Mouse (Mus musculus): ENCODE data around the gene Gm29776. TPM values are rescaled to one million over a fixed set of nuclear protein-coding genes. Genes with fewer than 3 reads are reported as not detected.

Gm29776 gene
- total and polyA plus RNA-seq, 2 experiments from 2014 or later: 0.31 TPM; not detected in 1

GRCm38 (mm10) chr14:54695042-54695441, 3.6 kb downstream of the Gm29776 start:
- Histone ChIP-seq H3K9me3 (ENCODE audit: low read length) (no peaks in the 10 kb centered on the region), H3K27me3 (ENCODE audit: insufficient read depth, low read length) (no peaks in the 10 kb centered on the region), H3K4me2 (ENCODE audit: low read depth, low read length, poor library complexity, severe bottlenecking) (no peak overlapping the region), H3K4me1 (ENCODE audit: insufficient read depth, low read length) (no peaks in the 10 kb centered on the region), H3K36me3 (ENCODE audit: insufficient read depth, low read length) (peaks cover 13% of the 10 kb centered on the region), H3K27ac (ENCODE audit: low read depth, low read length) (no peak overlapping the region), H3K4me3 (ENCODE audit: low read depth, low read length) (no peak overlapping the region), H3K9ac (replicated peaks; ENCODE audit: low read length, poor library complexity, severe bottlenecking) (no peak overlapping the region)
- TF ChIP-seq CTCF (IDR thresholded peaks at IDR 0.05): no peak
- WGBS: 88% methylated on average over 6 of the region's 6 CpGs
- DNase-seq (ENCODE audit: low spot score) (no peak), ATAC-seq (ENCODE audit: low FRiP score) (no peak)

- ATAC-seq (ENCODE audit: low FRiP score): no peak
- Histone ChIP-seq H3K9me3 (ENCODE audit: low read length) (no peaks in the 10 kb centered on the region), H3K9ac (replicated peaks; ENCODE audit: low read length, poor library complexity, severe bottlenecking) (peak overlapping the region; percentile 54), H3K4me1 (ENCODE audit: insufficient read depth, low read length) (peaks cover 6% of the 10 kb centered on the region; the same call in 1 of the 2 replicates), H3K27ac (ENCODE audit: low read depth, low read length) (no peak overlapping the region), H3K36me3 (ENCODE audit: insufficient read depth, low read length) (peaks cover 24% of the 10 kb centered on the region), H3K4me2 (ENCODE audit: low read depth, low read length, poor library complexity, severe bottlenecking) (peak overlapping the region; percentile 57), H3K27me3 (ENCODE audit: insufficient read depth, low read length) (no peaks in the 10 kb centered on the region), H3K4me3 (ENCODE audit: low read depth, low read length) (peak overlapping the region; percentile 67)
- no peak for DNase-seq (ENCODE audit: low spot score)
- WGBS: 7% methylated on average over 8 of the region's 8 CpGs
- no peak for TF ChIP-seq CTCF (IDR thresholded peaks at IDR 0.05)
These were observed 11.4 kb downstream of the Gm29776 start for GRCm38 (mm10) chr14:54687251-54687650.

GRCm38 (mm10) chr14:54686522-54687143, 12.0 kb downstream of the Gm29776 start, which contains the start of gene Acin1:
Gene Acin1, minus strand, starts transcription at chr14:54686931.
- Histone ChIP-seq H3K9ac (replicated peaks; ENCODE audit: low read length, poor library complexity, severe bottlenecking) (peak within 1 kb of the TSS; percentile 93), H3K4me3 (ENCODE audit: low read depth, low read length) (peak within 1 kb of the TSS; percentile 67), H3K4me1 (ENCODE audit: insufficient read depth, low read length) (peaks cover 6% of the 10 kb centered on the region; the same call in 1 of the 2 replicates), H3K27me3 (ENCODE audit: insufficient read depth, low read length) (no peaks in the 10 kb centered on the region), H3K27ac (ENCODE audit: low read depth, low read length) (peak within 1 kb of the TSS; percentile 96), H3K4me2 (ENCODE audit: low read depth, low read length, poor library complexity, severe bottlenecking) (peak within 1 kb of the TSS; percentile 65), H3K9me3 (ENCODE audit: low read length) (no peaks in the 10 kb centered on the region), H3K36me3 (ENCODE audit: insufficient read depth, low read length) (peaks cover 24% of the 10 kb centered on the region)
- under 1% methylated on average over 44 of the region's 44 CpGs for WGBS
- ATAC-seq (ENCODE audit: low FRiP score) (peak; percentile 98), DNase-seq (ENCODE audit: low spot score) (peak; percentile 100)
- TF ChIP-seq CTCF (IDR thresholded peaks at IDR 0.05): no peak

- Histone ChIP-seq H3K4me3 (ENCODE audit: low read depth, low read length) (peak within 1 kb of the TSS; percentile 67), H3K27ac (ENCODE audit: low read depth, low read length) (peak within 1 kb of the TSS; percentile 96), H3K9me3 (ENCODE audit: low read length) (no peaks in the 10 kb centered on the region), H3K36me3 (ENCODE audit: insufficient read depth, low read length) (peaks cover 24% of the 10 kb centered on the region), H3K4me1 (ENCODE audit: insufficient read depth, low read length) (peaks cover 6% of the 10 kb centered on the region; the same call in 1 of the 2 replicates), H3K27me3 (ENCODE audit: insufficient read depth, low read length) (no peaks in the 10 kb centered on the region), H3K4me2 (ENCODE audit: low read depth, low read length, poor library complexity, severe bottlenecking) (peak within 1 kb of the TSS; percentile 65), H3K9ac (replicated peaks; ENCODE audit: low read length, poor library complexity, severe bottlenecking) (peak within 1 kb of the TSS; percentile 93)
- ATAC-seq (ENCODE audit: low FRiP score) (peak; percentile 78), DNase-seq (ENCODE audit: low spot score) (peak; percentile 91)
- under 1% methylated on average over 41 of the region's 41 CpGs for WGBS
- peak; percentile 70 for TF ChIP-seq CTCF (IDR thresholded peaks at IDR 0.05)
These were observed 12.5 kb downstream of the Gm29776 start, which contains the start of gene 1700123O20Rik for GRCm38 (mm10) chr14:54686063-54686521. Gene 1700123O20Rik, plus strand, starts transcription at chr14:54686216.

GRCm38 (mm10) chr14:54685471-54685870, 13.2 kb downstream of the Gm29776 start:
- Histone ChIP-seq H3K4me3 (ENCODE audit: low read depth, low read length) (peak overlapping the region; percentile 67), H3K36me3 (ENCODE audit: insufficient read depth, low read length) (peaks cover 21% of the 10 kb centered on the region), H3K4me2 (ENCODE audit: low read depth, low read length, poor library complexity, severe bottlenecking) (peak overlapping the region; percentile 65), H3K4me1 (ENCODE audit: insufficient read depth, low read length) (peaks cover 6% of the 10 kb centered on the region; the same call in 1 of the 2 replicates), H3K9ac (replicated peaks; ENCODE audit: low read length, poor library complexity, severe bottlenecking) (peak overlapping the region; percentile 93), H3K9me3 (ENCODE audit: low read length) (no peaks in the 10 kb centered on the region), H3K27me3 (ENCODE audit: insufficient read depth, low read length) (no peaks in the 10 kb centered on the region), H3K27ac (ENCODE audit: low read depth, low read length) (peak overlapping the region; percentile 96; the same call in 1 of the 2 replicates)
- 9% methylated on average over 8 of the region's 8 CpGs for WGBS
- no peak for DNase-seq (ENCODE audit: low spot score)
- ATAC-seq (ENCODE audit: low FRiP score): no peak
- TF ChIP-seq CTCF (IDR thresholded peaks at IDR 0.05): no peak

- TF ChIP-seq CTCF (IDR thresholded peaks at IDR 0.05): no peak
- WGBS: 89% methylated on average over 3 of the region's 3 CpGs
- ATAC-seq (ENCODE audit: low FRiP score): no peak
These were observed 16.2 kb downstream of the Gm29776 start for GRCm38 (mm10) chr14:54682396-54682795.

More at GRCm38 (mm10) chr14:54682396-54682795, 16.2 kb downstream of the Gm29776 start:
- Histone ChIP-seq H3K4me2 (ENCODE audit: low read depth, low read length, poor library complexity, severe bottlenecking) (no peak overlapping the region), H3K36me3 (ENCODE audit: insufficient read depth, low read length) (peaks cover 21% of the 10 kb centered on the region; the same call in 1 of the 2 replicates), H3K9ac (replicated peaks; ENCODE audit: low read length, poor library complexity, severe bottlenecking) (no peak overlapping the region), H3K9me3 (ENCODE audit: low read length) (no peaks in the 10 kb centered on the region), H3K27me3 (ENCODE audit: insufficient read depth, low read length) (no peaks in the 10 kb centered on the region), H3K4me1 (ENCODE audit: insufficient read depth, low read length) (peaks cover 2% of the 10 kb centered on the region; the same call in 1 of the 2 replicates), H3K4me3 (ENCODE audit: low read depth, low read length) (no peak overlapping the region), H3K27ac (ENCODE audit: low read depth, low read length) (no peak overlapping the region)
- DNase-seq (ENCODE audit: low spot score): no peak
